Mouse (Mus musculus): ENCODE data around the gene Gm42674.

DNA sequence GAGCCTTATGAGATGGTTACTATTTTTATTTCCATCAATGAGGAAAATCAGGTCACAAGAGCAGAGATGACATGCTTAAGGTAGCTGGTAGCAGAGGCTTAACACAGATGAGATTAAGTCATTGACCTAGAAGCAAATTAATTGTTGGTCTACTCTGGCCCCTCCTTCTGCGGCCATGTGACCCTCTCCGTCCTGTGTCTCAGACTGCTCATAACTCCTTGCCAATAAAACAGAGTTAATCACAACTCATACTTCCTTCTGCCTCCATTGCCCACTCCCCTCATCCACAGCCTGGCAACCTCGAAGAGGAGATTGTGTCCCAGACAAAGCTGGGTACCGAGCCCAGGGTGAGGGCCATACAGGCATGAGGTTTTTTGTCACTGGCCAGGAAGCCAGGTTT is 3.5 kb upstream of the Gm42674 start:
- TF ChIP-seq CTCF (IDR thresholded peaks at IDR 0.05; ENCODE audit: low read depth) = no peak
- TF ChIP-seq EP300 (IDR thresholded peaks at IDR 0.05; ENCODE audit: low read depth) = no peak
